27 mouse cellular contexts compared by ENCODE assay signal in the genomic region with DNA sequence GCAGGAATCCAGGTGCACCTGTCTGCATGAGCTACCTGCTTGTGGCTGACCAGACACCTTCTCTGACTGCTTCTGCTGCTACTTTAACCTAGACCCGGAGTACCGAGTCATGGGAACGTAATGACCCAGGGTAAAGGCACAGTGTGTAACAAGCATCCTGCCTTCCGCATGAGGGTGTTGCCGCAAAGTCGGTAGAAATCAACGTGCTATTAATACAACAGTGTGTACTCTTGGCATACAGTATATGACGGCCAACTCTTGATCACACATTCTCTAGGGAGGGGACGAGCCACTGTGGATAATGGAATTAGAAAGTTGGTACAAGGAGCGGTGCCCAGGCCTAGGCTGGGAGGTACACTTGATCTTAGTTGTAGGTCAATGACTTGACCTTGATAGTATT.
DNase-seq lines count a peak whose midpoint lies in the region; ATAC-seq and TF ChIP-seq lines count a peak whose summit lies in the region.
"Had no signal": no experiment of that assay in that cellular context is flagged by ENCODE, and none has a peak within 500 bp of the region (broad histone marks: within the 10 kb centered on the region; RNA-seq: fewer than 3 reads in every experiment).

No protein-coding gene starts in this region.

- no peak for TF ChIP-seq CTCF in heart, postnatal 0 days (IDR thresholded peaks at IDR 0.05; ENCODE audit: low read depth)

- H3K9me3 ChIP-seq in kidney, embryonic 15.5 days (replicated peaks) = no peaks in the 10 kb centered on the region
- H3K9me3 ChIP-seq in kidney, embryonic 16.5 days (ENCODE audit: low read length) = no peaks in the 10 kb centered on the region
- no peaks in the 10 kb centered on the region for H3K9me3 ChIP-seq in heart, embryonic 12.5 days (replicated peaks)
- no peaks in the 10 kb centered on the region for H3K9me3 ChIP-seq in heart, postnatal 0 days (replicated peaks; ENCODE audit: control insufficient read depth, low read length)
- H3K9me3 ChIP-seq: embryonic facial prominence, embryonic 12.5 days; hindbrain, embryonic 12.5 days; lung, embryonic 15.5 days had no signal

- peak; percentile 40; the same call in 1 of the 2 replicates for ATAC-seq in kidney, embryonic 15.5 days (replicated peaks; ENCODE audit: low FRiP score)
- ATAC-seq in kidney, embryonic 16.5 days (ENCODE audit: low FRiP score, low TSS enrichment) = no peak; the same call in 1 of the 2 replicates
- ATAC-seq in heart, embryonic 12.5 days (ENCODE audit: insufficient number of reproducible peaks, low FRiP score) = peak; percentile 43; the same call in 1 of the 2 replicates
- ATAC-seq in heart, postnatal 0 days (ENCODE audit: insufficient read depth, low read depth) = peak; percentile 87
- ATAC-seq: forebrain, embryonic 16.5 days; hindbrain, postnatal 0 days had no signal

- H3K36me3 ChIP-seq in kidney, embryonic 15.5 days = peaks cover 15% of the 10 kb centered on the region; the same call in 1 of the 2 replicates
- peaks cover 10% of the 10 kb centered on the region; the same call in 1 of the 2 replicates for H3K36me3 ChIP-seq in kidney, embryonic 16.5 days (ENCODE audit: insufficient read depth, low read length)
- peaks cover 16% of the 10 kb centered on the region for H3K36me3 ChIP-seq in heart, embryonic 12.5 days
- peaks cover 27% of the 10 kb centered on the region for H3K36me3 ChIP-seq in heart, postnatal 0 days (replicated peaks; ENCODE audit: control insufficient read depth, insufficient read depth, low read length)
- H3K36me3 ChIP-seq: embryonic facial prominence, embryonic 12.5 days; G1E; hindbrain, embryonic 12.5 days had no signal

- no peaks in the 10 kb centered on the region for H3K27me3 ChIP-seq in kidney, embryonic 15.5 days
- no peaks in the 10 kb centered on the region for H3K27me3 ChIP-seq in kidney, embryonic 16.5 days (ENCODE audit: insufficient read depth, low read length)
- H3K27me3 ChIP-seq in heart, embryonic 12.5 days (replicated peaks) = no peaks in the 10 kb centered on the region
- no peaks in the 10 kb centered on the region for H3K27me3 ChIP-seq in heart, postnatal 0 days (ENCODE audit: control insufficient read depth, insufficient read depth, low read length)
- H3K27me3 ChIP-seq: embryonic facial prominence, embryonic 12.5 days; hindbrain, embryonic 12.5 days; lung, embryonic 15.5 days had no signal

- H3K9ac ChIP-seq in kidney, embryonic 15.5 days = no peak overlapping the region
- H3K9ac ChIP-seq in kidney, embryonic 16.5 days (replicated peaks; ENCODE audit: low read length) = no peak overlapping the region
- H3K9ac ChIP-seq in heart, embryonic 12.5 days = peak overlapping the region; percentile 49; the same call in 1 of the 2 replicates
- peak overlapping the region; percentile 68 for H3K9ac ChIP-seq in heart, postnatal 0 days (replicated peaks; ENCODE audit: low read depth, low read length)
- H3K9ac ChIP-seq: embryonic facial prominence, embryonic 12.5 days; hindbrain, embryonic 12.5 days; liver, embryonic 14.5 days; lung, embryonic 15.5 days had no signal

- H3K4me2 ChIP-seq in kidney, embryonic 15.5 days = no peak overlapping the region
- no peak overlapping the region for H3K4me2 ChIP-seq in kidney, embryonic 16.5 days (replicated peaks; ENCODE audit: low read depth, low read length)
- peak overlapping the region; percentile 71 for H3K4me2 ChIP-seq in heart, embryonic 12.5 days
- H3K4me2 ChIP-seq in heart, postnatal 0 days (ENCODE audit: low read depth, low read length) = peak overlapping the region; percentile 64
- H3K4me2 ChIP-seq: embryonic facial prominence, embryonic 12.5 days; hindbrain, embryonic 12.5 days; lung, embryonic 15.5 days had no signal

- peak; percentile 95 for DNase-seq in heart, adult 11 months
- DNase-seq in heart, adult 8-10 months (ENCODE audit: low spot score) = no peak
- DNase-seq in heart, postnatal 0 days (ENCODE audit: low spot score) = peak; percentile 86
- DNase-seq in embryo, embryonic 11 days = no peak
- no peak for DNase-seq in left cerebral cortex, adult 11 months (ENCODE audit: low spot score)
- DNase-seq: adrenal gland, adult 8-10 months; cerebellum, adult 2 months; cerebellum, postnatal 25 days; gastrocnemius, adult 2 months; gastrocnemius, postnatal 36 days; kidney, adult 11 months; kidney, postnatal 36 days; layer of hippocampus, postnatal 36 days; liver; lung, postnatal 4 days; midbrain, embryonic 14.5 days had no signal

- H3K27ac ChIP-seq in kidney, embryonic 15.5 days = no peak overlapping the region
- no peak overlapping the region for H3K27ac ChIP-seq in kidney, embryonic 16.5 days (ENCODE audit: low read length)
- H3K27ac ChIP-seq in heart, embryonic 12.5 days (ENCODE audit: poor library complexity, severe bottlenecking) = peak overlapping the region; percentile 82
- peak overlapping the region; percentile 89 for H3K27ac ChIP-seq in heart, postnatal 0 days (ENCODE audit: low read depth)
- H3K27ac ChIP-seq: embryonic facial prominence, embryonic 12.5 days; gastrocnemius, adult 2 months; hindbrain, embryonic 12.5 days; hindbrain, postnatal 0 days; layer of hippocampus, adult 2 months; liver, embryonic 14.5 days; lung, embryonic 15.5 days had no signal

- no peaks in the 10 kb centered on the region for H3K4me1 ChIP-seq in kidney, embryonic 15.5 days
- H3K4me1 ChIP-seq in kidney, embryonic 16.5 days (ENCODE audit: insufficient read depth, low read length) = no peaks in the 10 kb centered on the region
- H3K4me1 ChIP-seq in heart, embryonic 12.5 days (replicated peaks) = peaks cover 29% of the 10 kb centered on the region
- peaks cover 16% of the 10 kb centered on the region for H3K4me1 ChIP-seq in heart, postnatal 0 days (ENCODE audit: control insufficient read depth, insufficient read depth)
- H3K4me1 ChIP-seq: hindbrain, embryonic 12.5 days had no signal

- no peak overlapping the region for H3K4me3 ChIP-seq in kidney, embryonic 15.5 days (replicated peaks)
- H3K4me3 ChIP-seq in kidney, embryonic 16.5 days (ENCODE audit: low read length) = no peak overlapping the region
- peak overlapping the region; percentile 45 for H3K4me3 ChIP-seq in heart, embryonic 12.5 days
- peak overlapping the region; percentile 55 for H3K4me3 ChIP-seq in heart, postnatal 0 days (ENCODE audit: low read depth, low read length)
- H3K4me3 ChIP-seq: embryonic facial prominence, embryonic 12.5 days; gastrocnemius, adult 2 months; hindbrain, embryonic 12.5 days; layer of hippocampus, adult 2 months; lung, embryonic 15.5 days had no signal

- TF ChIP-seq EP300 in heart, postnatal 0 days (IDR thresholded peaks at IDR 0.05; ENCODE audit: low read depth) = no peak

- WGBS in kidney, embryonic 15.5 days = 97% methylated on average over 10 of the region's 10 CpGs
- WGBS in kidney, embryonic 16.5 days = 96% methylated on average over 10 of the region's 10 CpGs
- WGBS in heart, embryonic 12.5 days = 71% methylated on average over 10 of the region's 10 CpGs
- WGBS in heart, postnatal 0 days = 45% methylated on average over 10 of the region's 10 CpGs

Comparison
In these comparisons a context has a peak if more than half of its experiments do, and no peak if none do; other contexts are left out.
1. DNase-seq: peak in heart, adult 11 months (single experiment) and heart, postnatal 0 days (single experiment); none in heart, adult 8-10 months (single experiment), embryo, embryonic 11 days (single experiment) and left cerebral cortex, adult 11 months (single experiment).
2. H3K27ac ChIP-seq: peak in heart, embryonic 12.5 days (single experiment) and heart, postnatal 0 days (single experiment); none in kidney, embryonic 15.5 days (single experiment) and kidney, embryonic 16.5 days (single experiment).
3. H3K4me2 ChIP-seq: peak in heart, embryonic 12.5 days (single experiment) and heart, postnatal 0 days (single experiment); none in kidney, embryonic 15.5 days (single experiment) and kidney, embryonic 16.5 days (single experiment).
4. H3K4me3 ChIP-seq: peak in heart, embryonic 12.5 days (single experiment) and heart, postnatal 0 days (single experiment); none in kidney, embryonic 15.5 days (single experiment) and kidney, embryonic 16.5 days (single experiment).
5. H3K9ac ChIP-seq: peak in heart, embryonic 12.5 days (single experiment) and heart, postnatal 0 days (single experiment); none in kidney, embryonic 15.5 days (single experiment) and kidney, embryonic 16.5 days (single experiment).